Mouse (Mus musculus) myocyte (in vitro differentiated cells): ENCODE data around the gene Samd8.
A peak's percentile ranks its signal among the peaks of the same experiment; 100 is the strongest.

Experiments
- CEBPB ChIP-seq: IDR thresholded peaks from 2 replicates; pipeline ENCODE4 v1.6.1; 2011; ENCODE audit warnings: mild to moderate bottlenecking, moderate library complexity; ENCODE audit not compliant: poor library complexity, insufficient read depth, severe bottlenecking
- E2F4 ChIP-seq: IDR thresholded peaks from one replicate; pipeline ENCODE4 v1.6.1; 2011; ENCODE audit warnings: mild to moderate bottlenecking, control low read depth, moderate library complexity; ENCODE audit not compliant: insufficient read depth
- MAX ChIP-seq: IDR thresholded peaks from one replicate; pipeline ENCODE4 v1.6.1; 2011; ENCODE audit warnings: low read depth, mild to moderate bottlenecking, control low read depth
- MYOD1 ChIP-seq, 3 experiments: IDR thresholded peaks; one replicate each; pipeline ENCODE4 v1.6.1; 2011; ENCODE audit warnings: control low read depth in 2 of 3, low read depth in 2 of 3, mild to moderate bottlenecking in 2 of 3, moderate library complexity in 1 of 3; ENCODE audit not compliant: insufficient read length in 2 of 3, control insufficient read depth in 1 of 3
- POLR2A ChIP-seq: IDR thresholded peaks from one replicate; pipeline ENCODE4 v1.6.1; 2011; ENCODE audit warnings: low read depth, mild to moderate bottlenecking, control low read depth, moderate library complexity; ENCODE audit not compliant: insufficient read length
- POLR2AphosphoS2 ChIP-seq: IDR thresholded peaks from one replicate; pipeline ENCODE4 v1.6.1; 2011; ENCODE audit warnings: low read depth, control low read depth; ENCODE audit not compliant: insufficient read length
- REST ChIP-seq: IDR thresholded peaks from one replicate; pipeline ENCODE4 v1.6.1; 2011; ENCODE audit warnings: mild to moderate bottlenecking, control low read depth, moderate library complexity; ENCODE audit not compliant: insufficient read depth, insufficient read length
- TCF12 ChIP-seq: IDR thresholded peaks from one replicate; pipeline ENCODE4 v1.6.1; 2011; ENCODE audit warnings: mild to moderate bottlenecking, control low read depth; ENCODE audit not compliant: poor library complexity, insufficient read depth, severe bottlenecking
- TCF3 ChIP-seq: IDR thresholded peaks from one replicate; pipeline ENCODE4 v1.6.1; 2011; ENCODE audit warnings: low read depth, control low read depth; ENCODE audit not compliant: insufficient read length
- USF1 ChIP-seq: IDR thresholded peaks from one replicate; pipeline ENCODE4 v1.6.1; 2011; ENCODE audit warnings: low read depth, mild to moderate bottlenecking, control low read depth, moderate library complexity

- TF ChIP-seq TCF12, result no peak
- no peak for TF ChIP-seq POLR2A
- TF ChIP-seq REST, result no peak
- no peak for TF ChIP-seq E2F4
- no peak for TF ChIP-seq POLR2AphosphoS2
- no peak for TF ChIP-seq MAX
- TF ChIP-seq USF1, result no peak
- peak; percentile 17 to 73 (median 22) for TF ChIP-seq MYOD1 (IDR thresholded peaks at IDR 0.05; ENCODE audit: control insufficient read depth in 1 of 3, insufficient read length in 2 of 3, low read depth in 2 of 3)
- TF ChIP-seq CEBPB, result no peak
- no peak for TF ChIP-seq TCF3
Measured at GRCm38 (mm10) chr14:21801624-21802023, 51.3 kb downstream of the Samd8 start.
